Mouse (Mus musculus): ENCODE results near the gene BC052040.

DNA sequence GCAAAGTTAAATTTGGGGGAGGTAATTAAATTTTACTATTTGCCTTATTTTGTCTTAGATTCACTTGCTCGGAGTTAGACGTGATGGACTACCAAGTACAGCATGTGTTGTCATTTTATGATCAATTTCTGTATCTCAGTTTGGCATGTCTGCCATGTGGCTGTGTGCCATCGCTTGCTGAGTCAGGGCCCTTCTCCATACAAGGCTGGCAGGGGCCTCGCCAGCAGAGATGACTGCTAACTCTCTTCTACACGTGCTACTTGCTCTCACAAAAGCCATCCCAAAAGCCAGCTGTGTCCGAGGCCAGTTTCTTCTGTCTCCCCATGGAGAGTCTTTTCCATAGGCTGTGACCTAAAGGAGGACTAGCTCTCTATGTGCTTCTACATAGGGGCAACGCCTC, 160.5 kb downstream of the BC052040 start:
- TF ChIP-seq POLR2A (IDR thresholded peaks at IDR 0.05; ENCODE audit: low read depth, low read length) (no peak), CTCF (conservative IDR thresholded peaks at IDR 0.05; ENCODE audit: insufficient read depth, insufficient read length, low read depth, low read length) (no peak)

Measured in kidney, adult 2 months (tissue).